Mouse (Mus musculus) ES-CJ7 (cell line): ENCODE measurements around the gene Glis3.

Experiments
- DNase-seq: peaks from one replicate; pipeline ENCODE4 v3.0.0; 2011; ENCODE audit warnings: low read depth, low spot score

Gene Glis3

GRCm38 (mm10) chr19:28591736-28592477 is 88.0 kb downstream of the Glis3 start:
- DNase-seq, result no peak

GRCm38 (mm10) chr19:28580499-28580898 is 99.4 kb downstream of the Glis3 start:
- DNase-seq, result no peak

DNA sequence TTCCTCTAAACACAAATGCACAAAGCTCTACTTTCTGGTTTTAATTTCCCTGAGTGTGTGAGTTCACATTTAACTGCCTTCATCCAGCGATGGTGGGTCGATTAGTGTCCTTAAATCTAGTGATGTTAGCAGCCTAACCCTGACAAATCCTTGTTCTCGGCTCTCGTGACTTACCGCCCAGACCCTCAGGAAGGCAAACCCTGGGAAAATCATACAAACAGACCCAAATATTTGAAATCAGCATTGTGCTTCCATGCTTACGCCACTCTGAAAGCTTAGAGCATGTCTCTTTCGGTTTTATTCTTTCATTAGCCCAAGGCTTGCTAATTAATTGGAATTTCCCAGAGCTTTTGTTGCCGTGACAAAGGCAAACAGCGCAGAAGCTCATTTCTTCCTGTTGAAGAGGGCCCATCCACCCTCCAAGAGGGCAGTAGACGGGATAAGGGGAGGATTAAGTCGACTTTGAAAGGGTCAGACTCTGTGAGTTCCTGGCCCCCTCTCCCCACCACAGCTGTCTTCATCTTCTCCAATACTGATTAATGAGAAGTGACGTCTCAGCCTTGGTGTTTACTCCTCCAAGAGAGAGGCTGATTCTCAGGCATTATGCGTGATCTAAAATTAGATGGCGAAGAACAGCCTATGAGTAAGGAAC is 100.0 kb downstream of the Glis3 start:
- no peak for DNase-seq

DNA sequence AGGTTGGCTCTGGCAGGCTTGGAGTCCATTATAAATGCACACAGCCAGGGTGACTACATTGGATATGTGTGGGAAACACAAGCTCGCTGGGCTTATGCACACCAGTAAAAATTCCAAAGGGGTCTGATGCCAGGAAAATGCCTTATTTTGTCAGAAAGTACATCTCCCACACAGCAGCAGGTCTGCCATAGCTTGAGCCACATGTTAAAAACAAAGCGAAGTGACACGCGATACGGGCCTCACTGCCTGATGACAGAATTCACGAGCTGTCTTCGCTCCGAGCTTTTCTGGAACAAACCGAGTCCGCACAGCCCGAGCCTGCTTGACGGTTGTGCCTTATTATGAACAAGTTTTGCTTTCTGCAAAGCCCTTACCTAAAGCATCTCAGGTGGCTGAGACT is 102.9 kb downstream of the Glis3 start:
- DNase-seq, result no peak

DNA sequence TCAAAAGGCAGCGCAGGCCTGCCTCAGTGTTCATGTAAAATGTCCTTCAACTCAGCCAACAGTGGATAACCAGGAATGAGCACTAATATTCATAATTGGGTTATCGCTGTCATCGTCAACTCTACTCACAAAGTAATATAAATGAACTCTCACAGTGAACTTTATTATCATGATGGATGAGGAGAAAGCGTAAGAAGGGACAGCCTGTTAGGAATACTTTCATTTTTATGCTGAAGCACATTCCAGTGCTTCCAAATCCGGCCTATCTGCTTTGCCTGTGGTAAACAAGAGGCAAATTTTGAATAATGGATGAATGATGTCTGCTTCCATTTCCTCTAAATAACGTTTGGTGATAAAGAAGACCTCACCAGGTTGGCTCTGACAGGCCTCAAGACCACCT is 103.3 kb downstream of the Glis3 start:
- no peak for DNase-seq

DNA sequence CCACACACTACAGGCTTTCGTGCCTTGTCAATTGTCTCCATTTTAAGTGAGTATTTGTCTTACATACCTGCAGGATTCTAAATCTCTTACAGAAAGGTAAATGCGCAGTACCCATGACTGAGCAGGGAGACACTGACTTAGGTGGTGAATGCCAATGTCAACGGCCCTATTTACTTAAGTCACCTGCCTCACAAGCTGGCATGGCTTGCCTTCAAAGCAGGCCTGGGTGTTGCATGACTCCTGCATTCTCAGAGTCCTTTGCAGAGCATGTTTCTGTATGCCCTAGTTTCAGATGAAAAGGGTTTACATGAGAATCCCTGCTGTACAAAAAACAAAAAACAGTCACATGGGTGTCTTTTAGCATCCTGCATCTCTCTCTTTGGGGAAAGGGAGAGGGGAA is 106.2 kb downstream of the Glis3 start:
- no peak for DNase-seq

- DNase-seq, result no peak
Measured at GRCm38 (mm10) chr19:28569856-28570255, 110.0 kb downstream of the Glis3 start.

DNA sequence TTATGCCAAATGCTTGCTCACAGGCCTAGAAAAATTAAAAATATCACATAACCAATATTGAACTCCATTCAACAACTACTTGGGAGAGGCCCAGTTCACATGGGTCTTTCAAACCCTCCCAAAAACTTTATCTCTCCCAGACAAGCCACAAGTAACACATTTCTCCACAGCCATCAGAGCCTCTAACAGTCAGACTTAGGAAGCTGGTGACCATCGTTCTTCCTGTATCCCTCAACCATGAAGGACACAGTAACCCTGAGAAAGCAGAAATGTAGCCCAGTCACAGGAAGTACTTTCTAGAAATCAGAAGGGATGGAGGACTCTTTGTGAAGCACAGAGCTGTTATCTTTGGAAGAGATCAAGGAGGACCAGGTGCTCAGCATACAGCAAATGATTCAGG is 112.8 kb downstream of the Glis3 start:
- DNase-seq, result no peak

- DNase-seq, result peak; percentile 78
Measured at GRCm38 (mm10) chr19:28566554-28566953, 113.3 kb downstream of the Glis3 start.

- DNase-seq, result no peak
Measured at GRCm38 (mm10) chr19:28561697-28562002, 118.2 kb downstream of the Glis3 start.

GRCm38 (mm10) chr19:28560801-28561696 is 118.8 kb downstream of the Glis3 start:
- peak; percentile 96 for DNase-seq

- DNase-seq, result no peak
Measured at GRCm38 (mm10) chr19:28559836-28560235, 120.0 kb downstream of the Glis3 start.

GRCm38 (mm10) chr19:28559400-28559799 is 120.5 kb downstream of the Glis3 start:
- no peak for DNase-seq

DNA sequence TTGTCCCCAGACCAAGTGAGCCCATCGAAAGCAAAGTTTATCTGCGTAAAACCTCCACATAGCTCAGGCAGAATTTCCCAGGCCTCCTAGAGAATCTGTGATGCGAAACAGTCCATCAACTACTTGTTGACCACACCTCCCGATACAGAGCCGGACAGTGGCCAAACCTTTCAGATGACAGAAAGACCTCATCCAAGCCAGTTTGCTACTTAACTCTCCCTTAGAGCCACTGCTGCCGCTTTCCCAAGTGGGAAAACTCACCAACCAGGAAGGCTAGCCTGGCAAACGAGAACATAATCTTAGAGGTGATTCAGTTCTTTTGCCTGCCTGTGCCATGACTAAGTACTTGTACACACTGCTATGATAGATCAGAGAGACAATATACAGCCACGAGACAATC is 121.2 kb downstream of the Glis3 start:
- no peak for DNase-seq

GRCm38 (mm10) chr19:28557559-28558328 is 122.1 kb downstream of the Glis3 start:
- no peak for DNase-seq

DNA sequence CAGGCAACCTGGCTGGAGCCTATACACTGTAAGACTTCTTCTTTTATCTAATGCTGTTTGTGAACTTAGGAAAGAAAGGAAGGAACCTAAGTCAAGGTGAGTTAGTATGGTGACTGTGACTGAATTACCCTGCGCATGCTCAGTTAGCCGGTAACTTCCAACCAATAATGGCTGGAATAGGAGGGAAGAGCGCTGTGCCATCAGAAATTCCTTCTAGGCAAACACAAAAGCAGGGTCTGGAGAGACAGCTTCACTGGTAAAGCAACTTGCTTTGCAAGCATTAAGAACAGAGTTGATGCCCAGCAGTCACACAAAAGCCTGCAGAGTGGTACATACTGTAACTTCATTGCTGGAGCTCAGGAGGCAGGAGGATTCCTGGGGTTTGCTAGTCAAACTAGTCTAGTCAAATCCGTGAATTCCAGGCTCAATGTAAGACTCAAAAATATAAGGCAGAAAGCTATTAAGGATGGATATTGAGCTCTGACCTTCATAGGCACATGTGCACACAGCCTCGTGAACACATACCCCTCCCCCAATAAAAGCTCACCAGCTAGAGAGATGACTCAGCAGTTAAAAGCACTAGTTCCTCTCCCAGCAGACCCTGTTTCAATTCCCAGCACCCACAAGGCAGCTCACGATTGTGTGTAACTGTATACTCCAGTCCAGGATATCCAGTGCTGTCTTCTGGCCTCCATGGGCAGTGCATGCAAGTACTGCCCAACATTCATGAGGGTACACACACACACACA is 124.5 kb downstream of the Glis3 start:
- DNase-seq, result peak; percentile 62

GRCm38 (mm10) chr19:28550611-28551010 is 129.3 kb downstream of the Glis3 start:
- DNase-seq, result no peak

DNA sequence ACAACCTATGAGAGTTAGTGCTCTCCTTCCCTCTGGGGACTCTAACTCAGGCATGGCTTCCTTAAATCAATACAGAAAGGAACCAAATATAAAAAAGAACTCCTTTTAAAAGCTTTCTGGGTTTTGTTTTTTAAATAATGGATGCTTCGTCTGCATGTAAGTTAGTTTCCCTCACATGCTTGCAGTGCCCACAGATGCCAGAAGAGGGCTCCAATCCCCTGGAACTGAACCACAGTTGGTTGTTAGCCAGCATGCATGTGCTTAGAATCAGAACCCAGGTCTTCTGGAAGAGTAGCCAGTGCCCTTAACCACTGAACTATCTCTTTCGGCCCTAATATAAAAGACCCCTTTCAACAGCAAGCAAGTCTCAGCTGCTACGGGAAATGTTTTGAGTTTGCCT is 132.9 kb downstream of the Glis3 start:
- peak; percentile 62 for DNase-seq

- DNase-seq, result no peak
Measured at GRCm38 (mm10) chr19:28545493-28545892, 134.4 kb downstream of the Glis3 start.

DNA sequence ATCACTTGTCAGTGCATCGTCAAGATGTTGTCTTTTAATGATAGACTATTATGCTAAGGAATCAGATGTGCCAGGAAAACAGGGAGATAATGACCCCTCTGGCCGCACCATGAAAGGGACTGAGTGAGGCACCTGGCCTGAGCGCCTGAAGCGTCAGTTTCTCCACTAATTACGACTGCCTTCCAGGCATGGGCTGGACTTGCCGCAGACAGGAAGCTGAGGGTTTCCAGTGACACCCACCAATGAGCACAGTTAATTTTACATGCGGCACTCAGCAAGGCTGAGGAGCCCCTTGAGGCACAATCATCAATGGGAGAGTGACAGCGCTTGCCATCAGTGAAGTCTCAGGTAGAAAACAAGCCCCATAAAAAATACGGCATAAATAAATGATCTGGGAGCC is 141.1 kb downstream of the Glis3 start:
- no peak for DNase-seq

DNA sequence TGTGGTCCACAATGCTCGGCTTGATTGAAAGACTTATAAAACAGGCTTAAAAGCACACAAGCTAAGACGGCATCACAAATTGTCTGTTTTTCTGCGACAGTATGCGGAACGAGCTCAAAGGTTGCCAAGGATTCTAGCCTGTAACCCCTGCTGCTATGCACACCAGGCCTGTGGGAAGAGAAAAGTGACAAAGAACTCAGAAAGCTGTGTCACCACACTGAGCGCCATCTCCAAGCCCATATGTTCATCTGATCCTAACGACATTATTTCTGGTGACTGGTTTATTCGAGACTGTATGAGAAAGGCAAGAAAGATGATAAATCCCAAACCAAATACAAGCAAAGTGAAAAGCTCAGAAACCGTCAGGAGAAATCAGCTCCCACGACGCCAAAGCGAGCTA is 144.9 kb downstream of the Glis3 start:
- DNase-seq, result no peak
